Mouse (Mus musculus): Measurements from ENCODE around the gene Pbx3.

Gene Pbx3

GRCm38 (mm10) chr2:34146431-34146830 lies 226.5 kb downstream of the Pbx3 start:
- DNase-seq (ENCODE audit: low spot score in 2 of 2) = no peak

DNA sequence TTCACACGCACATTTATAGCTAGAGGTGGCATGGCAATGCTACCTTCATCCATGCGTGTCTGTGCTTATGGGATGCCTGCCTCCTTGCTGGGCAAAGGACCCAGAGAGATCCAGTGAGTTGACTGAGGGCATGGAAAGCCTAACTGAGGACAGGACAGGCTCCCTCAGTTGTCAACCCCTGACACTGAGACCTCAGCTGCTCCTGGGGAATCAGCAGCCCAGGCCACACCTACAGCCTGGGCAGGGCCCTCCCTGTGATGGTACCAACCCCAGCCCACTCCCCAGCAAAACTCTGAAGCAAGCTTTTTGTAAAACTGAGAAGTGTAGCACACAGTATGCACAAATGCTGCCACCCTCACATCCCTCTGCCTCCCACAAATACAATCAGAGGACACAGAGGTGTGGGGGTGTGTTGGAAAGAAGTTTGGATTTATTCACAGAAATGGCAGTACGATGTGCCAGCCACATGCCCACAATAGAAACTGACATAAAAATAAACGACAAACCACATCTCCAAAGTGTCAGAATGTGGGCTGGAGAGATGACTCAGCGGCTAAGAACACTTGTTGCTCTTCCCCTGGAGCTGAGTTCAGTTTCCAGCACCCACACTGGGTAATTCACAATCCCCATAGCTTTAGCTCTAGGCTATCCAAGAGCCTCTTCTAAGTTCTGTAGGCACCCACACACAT lies 233.3 kb downstream of the Pbx3 start:
- DNase-seq (ENCODE audit: low spot score in 2 of 2) = no peak

GRCm38 (mm10) chr2:34135316-34135715 lies 237.6 kb downstream of the Pbx3 start:
- no peak for DNase-seq (ENCODE audit: low spot score in 2 of 2)

DNA sequence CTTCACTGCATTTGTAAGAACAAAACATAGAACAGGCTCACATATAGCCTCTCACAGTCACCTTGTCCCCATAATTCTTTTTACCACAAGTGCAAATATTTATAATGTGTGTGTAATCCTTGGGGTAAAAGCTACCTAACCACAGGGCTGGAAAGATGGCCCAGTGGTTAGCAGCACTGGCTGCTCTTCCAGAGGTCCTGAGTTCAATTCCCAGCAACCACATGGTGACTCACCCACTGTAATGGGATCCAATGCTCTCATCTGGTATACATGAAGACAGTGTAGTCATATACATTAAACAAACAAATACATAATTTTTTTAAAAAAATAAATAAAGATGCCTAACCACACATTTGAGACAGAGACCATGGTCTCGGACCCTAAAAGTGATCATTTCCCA lies 240.2 kb downstream of the Pbx3 start:
- DNase-seq (ENCODE audit: low spot score in 2 of 2) = no peak

DNA sequence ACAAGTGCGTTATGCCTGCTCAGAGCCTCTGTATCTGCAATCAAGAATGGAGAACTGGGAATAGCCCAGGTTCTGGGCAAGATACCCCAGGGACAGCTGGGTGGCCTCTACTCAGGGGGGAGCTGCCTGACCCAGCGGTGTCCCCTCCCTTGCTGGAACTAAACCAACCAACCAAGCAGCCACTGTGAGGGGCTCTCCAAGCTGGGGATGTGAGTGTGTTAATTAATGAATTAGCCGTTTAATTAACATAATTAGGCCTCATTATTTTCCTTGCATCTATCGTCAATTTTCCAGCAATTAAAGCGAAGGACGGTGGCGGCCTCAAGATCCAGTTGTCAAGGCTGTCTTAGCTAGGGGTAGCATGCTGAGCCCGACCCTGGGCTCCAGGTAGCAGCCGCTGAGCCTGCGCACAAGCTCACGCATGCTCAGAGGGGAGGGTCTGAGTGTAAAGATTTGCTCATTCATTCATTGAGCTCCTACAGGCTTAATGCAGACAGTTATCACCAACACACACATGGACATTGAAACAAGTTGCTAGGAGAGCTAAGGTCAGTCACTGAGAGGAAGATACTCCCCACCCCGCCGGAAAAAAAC lies 243.2 kb downstream of the Pbx3 start:
- DNase-seq (ENCODE audit: low spot score in 2 of 2) = no peak

- DNase-seq (ENCODE audit: low spot score in 2 of 2) = no peak
Observed at GRCm38 (mm10) chr2:34127871-34128270, 245.1 kb downstream of the Pbx3 start.

- no peak for DNase-seq (ENCODE audit: low spot score in 2 of 2)
Observed at GRCm38 (mm10) chr2:34123896-34124295, 249.0 kb downstream of the Pbx3 start.
